Mouse (Mus musculus) activated CD4-positive, CD25-positive, alpha-beta regulatory T cell, adult 9 weeks (primary cell): ENCODE results near the gene Slc7a1. TPM values are rescaled to one million over a fixed set of nuclear protein-coding genes. Genes with fewer than 3 reads are reported as not detected.

Experiments used
- polyA plus RNA-seq: library from polyadenylated mRNA; unstranded; fragments of 100-300 nt; shearing (Covaris generic); gene quantifications from one replicate; pipeline ENCODE4 v1.2.1, GENCODE M21; 2017

The Slc7a1 gene
- polyA plus RNA-seq, result 26.1 TPM

GRCm38 (mm10) chr5:148399660-148400443 lies at the start of gene Slc7a1:
Slc7a1 (minus strand) TSS chr5:148399904.

Other genes starting within 250 kb of the Slc7a1 start
- gene Ubl3, start 152.9 kb upstream of the Slc7a1 start, polyA plus RNA-seq, result 60.3 TPM